18 mouse cellular contexts compared by ENCODE assay signal in the genomic region with DNA sequence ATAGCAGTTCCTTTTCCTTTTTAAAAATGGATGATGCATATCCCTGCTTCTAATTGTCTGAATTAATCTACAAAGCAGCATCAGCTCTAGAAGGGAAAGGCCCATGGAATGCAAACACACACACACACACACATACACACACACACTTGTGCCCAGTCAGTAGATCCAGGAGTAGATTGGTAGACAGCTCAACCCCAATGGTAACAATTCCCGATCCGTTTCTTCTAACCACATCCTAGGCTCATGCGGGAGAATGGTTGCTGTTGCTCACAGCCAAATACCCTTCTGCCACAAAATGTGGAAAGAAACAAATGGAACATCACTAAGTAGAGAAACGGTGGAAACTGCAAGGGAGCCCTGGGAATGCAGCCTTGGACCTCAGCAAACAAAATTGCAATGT.
DNase-seq lines count a peak whose midpoint lies in the region; ATAC-seq and TF ChIP-seq lines count a peak whose summit lies in the region.
"Had no signal": no experiment of that assay in that cellular context is flagged by ENCODE, and none has a peak within 500 bp of the region (broad histone marks: within the 10 kb centered on the region; RNA-seq: fewer than 3 reads in every experiment).

No protein-coding gene starts in this region.

- TF ChIP-seq POLR2A in cerebellum, adult 2 months (IDR thresholded peaks at IDR 0.05; ENCODE audit: borderline replicate concordance, insufficient read depth, low read length), result no peak

- H3K4me3 ChIP-seq in cerebellum, adult 2 months (replicated peaks; ENCODE audit: insufficient read depth, low read depth, low read length), result no peak overlapping the region
- no peak overlapping the region for H3K4me3 ChIP-seq in forebrain, embryonic 13.5 days
- no peak overlapping the region for H3K4me3 ChIP-seq in forebrain, embryonic 10.5 days
- H3K4me3 ChIP-seq in layer of hippocampus, adult 2 months, result no peak overlapping the region
- H3K4me3 ChIP-seq: embryonic facial prominence, embryonic 13.5 days; gastrocnemius, adult 2 months; hindbrain, embryonic 13.5 days had no signal

- H3K4me1 ChIP-seq in cerebellum, adult 2 months (ENCODE audit: control insufficient read depth, insufficient read depth, low read length), result peaks cover 46% of the 10 kb centered on the region
- H3K4me1 ChIP-seq in forebrain, embryonic 13.5 days, result no peaks in the 10 kb centered on the region
- H3K4me1 ChIP-seq in forebrain, embryonic 10.5 days, result no peaks in the 10 kb centered on the region
- H3K4me1 ChIP-seq: embryonic facial prominence, embryonic 13.5 days had no signal

- TF ChIP-seq CTCF in cerebellum, adult 2 months (IDR thresholded peaks at IDR 0.05; ENCODE audit: borderline replicate concordance, insufficient read depth, low read depth, low read length), result no peak
- TF ChIP-seq CTCF in layer of hippocampus, adult 2 months (conservative IDR thresholded peaks at IDR 0.05), result no peak

- peak in 1 of 2 experiments; percentile 51 for DNase-seq in cerebellum, adult 2 months
- DNase-seq in cerebellum, adult 11-12 months, result no peak
- DNase-seq in forebrain, embryonic 10.5 days (ENCODE audit: extremely low spot score, low spot score), result no peak
- DNase-seq in frontal cortex, postnatal 25 days (ENCODE audit: low spot score in 2 of 2), result no peak
- DNase-seq in layer of hippocampus, adult 2 months (ENCODE audit: low spot score in 2 of 2), result no peak
- DNase-seq in layer of hippocampus, adult 9-10 months (ENCODE audit: low spot score), result no peak
- DNase-seq: adrenal gland, postnatal 10 days; gastrocnemius, adult 2 months; gastrocnemius, postnatal 25 days; heart, postnatal 10 days; heart, postnatal 4 days; kidney, adult 8-10 months had no signal

- no peak overlapping the region for H3K9ac ChIP-seq in forebrain, embryonic 13.5 days
- H3K9ac ChIP-seq: embryonic facial prominence, embryonic 13.5 days; hindbrain, embryonic 13.5 days had no signal

- 14% methylated on average over 4 of the region's 4 CpGs for WGBS in cerebellum, adult 2 months
- 89% methylated on average over 4 of the region's 4 CpGs for WGBS in forebrain, embryonic 13.5 days
- WGBS in forebrain, embryonic 10.5 days, result 94% methylated on average over 4 of the region's 4 CpGs

- H3K4me2 ChIP-seq in forebrain, embryonic 13.5 days, result no peak overlapping the region
- H3K4me2 ChIP-seq: embryonic facial prominence, embryonic 13.5 days; hindbrain, embryonic 13.5 days had no signal

- no peak for ATAC-seq in forebrain, embryonic 13.5 days
- peak; percentile 66 for ATAC-seq in frontal cortex, adult (ENCODE audit: low TSS enrichment)
- ATAC-seq: inflammation-experienced regulatory T-cells, adult 6 months; intestine, postnatal 0 days had no signal

- H3K27me3 ChIP-seq in cerebellum, adult 2 months (ENCODE audit: control insufficient read depth, insufficient read depth, low read length), result no peaks in the 10 kb centered on the region
- no peaks in the 10 kb centered on the region for H3K27me3 ChIP-seq in forebrain, embryonic 13.5 days
- no peaks in the 10 kb centered on the region for H3K27me3 ChIP-seq in forebrain, embryonic 10.5 days (ENCODE audit: poor library complexity, severe bottlenecking)
- H3K27me3 ChIP-seq: embryonic facial prominence, embryonic 13.5 days; hindbrain, embryonic 13.5 days had no signal

- H3K27ac ChIP-seq in cerebellum, adult 2 months (ENCODE audit: insufficient read depth, low read length), result peak overlapping the region; percentile 63
- H3K27ac ChIP-seq in forebrain, embryonic 13.5 days, result 0 out of 2 replicates have a peak overlapping the region, but pooled peaks have one; percentile 16
- H3K27ac ChIP-seq in forebrain, embryonic 10.5 days, result no peak overlapping the region
- H3K27ac ChIP-seq in layer of hippocampus, adult 2 months, result peak overlapping the region; percentile 37; the same call in 1 of the 2 replicates
- H3K27ac ChIP-seq: embryonic facial prominence, embryonic 13.5 days; gastrocnemius, adult 2 months; hindbrain, embryonic 13.5 days had no signal

- H3K36me3 ChIP-seq in forebrain, embryonic 13.5 days (ENCODE audit: poor library complexity, severe bottlenecking), result peaks cover 18% of the 10 kb centered on the region
- no peaks in the 10 kb centered on the region; the same call in 1 of the 2 replicates for H3K36me3 ChIP-seq in forebrain, embryonic 10.5 days (replicated peaks)
- H3K36me3 ChIP-seq: embryonic facial prominence, embryonic 13.5 days had no signal

- H3K9me3 ChIP-seq in forebrain, embryonic 13.5 days (replicated peaks), result no peaks in the 10 kb centered on the region
- no peaks in the 10 kb centered on the region for H3K9me3 ChIP-seq in forebrain, embryonic 10.5 days
- H3K9me3 ChIP-seq: embryonic facial prominence, embryonic 13.5 days; hindbrain, embryonic 13.5 days had no signal
